Mouse (Mus musculus) limb, embryonic 15.5 days (tissue): ENCODE data around the gene Maml1. TPM values are rescaled to one million over a fixed set of nuclear protein-coding genes. Genes with fewer than 3 reads are reported as not detected.

ENCODE experiments used
- ATAC-seq: fragments of 200-750 bp; cut with Nextera tagmentation; 2 replicates; pipeline ENCODE4 v1.8.0; 2017; ENCODE audit warnings: low read depth, moderate TSS enrichment; ENCODE audit not compliant: insufficient number of reproducible peaks, low FRiP score, low TSS enrichment
- H3K27ac ChIP-seq: fragments of 300-500 bp; sonication (generic); 2 replicates; pipeline ENCODE4 v1.5.1; 2015; ENCODE audit warnings: moderate library complexity, mild to moderate bottlenecking, inconsistent platforms
- H3K27me3 ChIP-seq: fragments of 300-500 bp; sonication (generic); 2 replicates; pipeline ENCODE4 v1.6.1; 2015; ENCODE audit warnings: inconsistent platforms
- H3K36me3 ChIP-seq: fragments of 300-500 bp; sonication (generic); 2 replicates; pipeline ENCODE4 v1.6.1; 2015; ENCODE audit warnings: inconsistent platforms
- H3K4me1 ChIP-seq: fragments of 300-500 bp; sonication (generic); 2 replicates; pipeline ENCODE4 v1.6.1; 2015; ENCODE audit warnings: inconsistent platforms
- H3K4me2 ChIP-seq: fragments of 300-500 bp; sonication (generic); 2 replicates; pipeline ENCODE4 v1.6.1; 2015; ENCODE audit warnings: mild to moderate bottlenecking, inconsistent platforms
- H3K4me3 ChIP-seq: fragments of 300-500 bp; sonication (generic); 2 replicates; pipeline ENCODE4 v1.5.1; 2015; ENCODE audit warnings: mild to moderate bottlenecking, inconsistent platforms
- H3K9ac ChIP-seq: fragments of 300-500 bp; sonication (generic); 2 replicates; pipeline ENCODE4 v1.6.1; 2015; ENCODE audit warnings: inconsistent platforms
- H3K9me3 ChIP-seq: fragments of 300-500 bp; sonication (generic); 2 replicates; pipeline ENCODE4 v1.6.1; 2016; ENCODE audit warnings: inconsistent platforms
- WGBS: fragments of 180-500 bp; shearing (Covaris S2); methylation state at CpG from one replicate; pipeline ENCODE4 v1.1.7; 2015; 5-methylcytosine and 5-hydroxymethylcytosine counted together
- polyA plus RNA-seq: library from polyadenylated mRNA; unstranded; fragments of >200 nt; fragmentation: Nextera tagmentation; extraction: Ambion mirVana; gene quantifications from 2 replicates; pipeline ENCODE4 v1.2.1, GENCODE M21; 2015

Maml1 gene
- polyA plus RNA-seq, 1 experiment from 2014 or later: 6.1 TPM

DNA sequence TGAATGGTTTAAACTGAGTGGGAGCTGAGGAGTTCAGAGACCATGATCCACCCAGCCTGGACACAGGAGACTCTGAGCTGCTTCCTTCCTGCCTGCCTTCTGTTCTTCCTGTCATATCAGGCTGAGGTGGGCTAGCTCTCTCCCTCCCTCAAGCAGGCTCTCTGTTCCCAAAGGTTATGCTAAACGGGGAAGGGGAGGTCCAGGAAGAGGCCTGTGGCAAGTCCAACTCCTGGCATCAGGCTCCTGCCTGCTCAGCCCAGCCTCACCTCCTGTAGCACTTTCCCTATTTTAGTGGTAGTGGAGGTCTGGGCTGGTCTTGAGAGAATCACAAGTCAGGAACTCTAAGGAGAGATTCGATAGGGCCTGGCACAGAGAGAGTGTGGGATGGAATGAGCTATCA is 65.7 kb downstream of the Maml1 start:
- Histone ChIP-seq H3K4me1 (peaks cover 61% of the 10 kb centered on the region), H3K27ac (peak overlapping the region; percentile 80; the same call in 1 of the 2 replicates), H3K9ac (peak overlapping the region; percentile 93), H3K36me3 (no peaks in the 10 kb centered on the region), H3K4me2 (peak overlapping the region; percentile 94), H3K27me3 (peaks cover 6% of the 10 kb centered on the region; the same call in 1 of the 2 replicates), H3K9me3 (no peaks in the 10 kb centered on the region), H3K4me3 (peak overlapping the region; percentile 85)
- 35% methylated on average over 2 of the region's 2 CpGs for WGBS
- no peak for ATAC-seq

DNA sequence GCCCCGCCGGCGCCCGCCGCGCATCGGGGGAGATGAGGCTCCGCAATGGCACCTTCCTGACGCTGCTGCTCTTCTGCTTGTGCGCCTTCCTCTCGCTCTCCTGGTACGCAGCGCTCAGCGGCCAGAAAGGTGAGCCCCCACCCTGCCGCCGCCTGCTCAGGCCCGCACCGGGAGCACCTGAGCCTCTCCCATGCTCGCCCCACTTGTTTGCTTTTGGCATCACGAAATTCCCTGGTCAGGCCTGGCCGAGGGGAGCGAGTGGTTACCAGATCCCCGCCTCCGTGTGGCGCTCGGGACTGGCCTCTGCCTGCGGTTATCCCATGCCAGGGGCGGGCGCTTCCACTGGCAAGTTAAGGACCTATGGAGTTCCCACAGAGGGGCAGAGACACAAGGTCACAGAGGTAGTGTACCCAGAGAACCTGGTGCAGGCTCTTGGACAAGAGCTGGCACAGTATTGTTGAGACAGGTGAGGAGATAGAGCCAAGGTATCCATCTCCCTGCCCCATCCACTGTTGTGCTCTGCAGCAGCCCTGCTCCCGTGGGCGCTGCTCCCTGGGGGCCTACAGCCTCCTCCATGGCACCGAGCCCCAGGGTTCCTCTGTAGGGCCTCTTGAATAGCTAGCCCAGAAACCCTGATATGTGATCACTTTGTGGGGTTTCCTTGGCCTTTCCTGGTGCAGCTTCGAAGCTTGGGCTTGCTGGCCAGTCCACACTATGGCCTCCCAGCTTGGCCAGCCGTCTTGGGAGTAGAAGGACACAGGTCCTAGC is 66.3 kb downstream of the Maml1 start:
- H3K27ac ChIP-seq: peak overlapping the region; percentile 80
- H3K9ac ChIP-seq: peak overlapping the region; percentile 93
- H3K4me2 ChIP-seq: peak overlapping the region; percentile 94
- H3K27me3 ChIP-seq: peaks cover 3% of the 10 kb centered on the region; the same call in 1 of the 2 replicates
- no peak for ATAC-seq
- H3K36me3 ChIP-seq: no peaks in the 10 kb centered on the region
- WGBS: 3% methylated on average over 34 of the region's 34 CpGs
- H3K4me3 ChIP-seq: peak overlapping the region; percentile 85
- H3K9me3 ChIP-seq: no peaks in the 10 kb centered on the region
- peaks cover 57% of the 10 kb centered on the region for H3K4me1 ChIP-seq

DNA sequence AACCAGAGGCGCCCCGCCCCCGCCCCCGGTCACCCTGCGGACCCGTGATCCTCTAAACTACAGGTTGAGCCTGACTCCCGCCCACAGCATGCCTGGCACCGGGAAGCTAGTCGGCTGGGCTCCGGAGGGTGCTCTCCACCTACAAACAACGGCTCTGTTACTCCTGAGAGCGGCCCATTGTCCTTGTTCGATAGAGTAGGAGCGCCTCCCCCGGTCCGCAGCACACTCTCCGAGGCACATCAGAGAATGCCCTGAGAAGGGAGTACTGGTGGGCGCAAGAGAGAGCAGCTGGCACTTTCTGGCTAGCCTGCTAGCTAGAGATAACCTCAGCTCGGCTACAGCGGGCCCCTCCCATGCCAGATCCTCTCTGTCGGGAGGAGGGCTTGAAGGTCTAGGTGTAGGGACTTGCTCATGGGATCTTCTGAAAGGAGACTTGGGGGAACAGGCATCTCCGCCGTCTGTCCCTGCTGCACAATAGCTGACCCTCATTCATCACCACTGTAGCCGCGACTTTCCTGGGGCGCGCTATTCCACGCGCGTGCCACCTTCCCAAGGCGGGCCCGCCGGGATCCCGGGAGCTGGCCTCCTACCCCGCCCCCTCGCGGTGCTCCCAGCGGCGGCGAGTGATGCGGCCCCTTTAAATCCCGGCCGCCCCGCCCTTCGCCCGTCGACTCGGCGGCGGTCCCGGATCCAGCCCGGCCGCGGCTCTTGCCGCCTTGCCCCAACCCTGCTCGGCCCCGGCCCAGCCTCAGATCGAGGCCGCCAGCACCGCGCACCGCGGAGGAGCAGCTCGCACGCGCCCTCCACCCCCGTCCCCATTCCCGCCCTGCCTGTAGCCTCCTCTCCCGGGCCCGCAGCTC is 67.2 kb downstream of the Maml1 start:
- ATAC-seq: peak; percentile 77
- H3K4me2 ChIP-seq: peak overlapping the region; percentile 94
- H3K4me3 ChIP-seq: peak overlapping the region; percentile 85
- H3K9me3 ChIP-seq: no peaks in the 10 kb centered on the region
- no peaks in the 10 kb centered on the region for H3K27me3 ChIP-seq
- 1% methylated on average over 66 of the region's 70 CpGs for WGBS
- H3K36me3 ChIP-seq: no peaks in the 10 kb centered on the region
- H3K9ac ChIP-seq: peak overlapping the region; percentile 93
- H3K4me1 ChIP-seq: peaks cover 49% of the 10 kb centered on the region
- H3K27ac ChIP-seq: peak overlapping the region; percentile 80

DNA sequence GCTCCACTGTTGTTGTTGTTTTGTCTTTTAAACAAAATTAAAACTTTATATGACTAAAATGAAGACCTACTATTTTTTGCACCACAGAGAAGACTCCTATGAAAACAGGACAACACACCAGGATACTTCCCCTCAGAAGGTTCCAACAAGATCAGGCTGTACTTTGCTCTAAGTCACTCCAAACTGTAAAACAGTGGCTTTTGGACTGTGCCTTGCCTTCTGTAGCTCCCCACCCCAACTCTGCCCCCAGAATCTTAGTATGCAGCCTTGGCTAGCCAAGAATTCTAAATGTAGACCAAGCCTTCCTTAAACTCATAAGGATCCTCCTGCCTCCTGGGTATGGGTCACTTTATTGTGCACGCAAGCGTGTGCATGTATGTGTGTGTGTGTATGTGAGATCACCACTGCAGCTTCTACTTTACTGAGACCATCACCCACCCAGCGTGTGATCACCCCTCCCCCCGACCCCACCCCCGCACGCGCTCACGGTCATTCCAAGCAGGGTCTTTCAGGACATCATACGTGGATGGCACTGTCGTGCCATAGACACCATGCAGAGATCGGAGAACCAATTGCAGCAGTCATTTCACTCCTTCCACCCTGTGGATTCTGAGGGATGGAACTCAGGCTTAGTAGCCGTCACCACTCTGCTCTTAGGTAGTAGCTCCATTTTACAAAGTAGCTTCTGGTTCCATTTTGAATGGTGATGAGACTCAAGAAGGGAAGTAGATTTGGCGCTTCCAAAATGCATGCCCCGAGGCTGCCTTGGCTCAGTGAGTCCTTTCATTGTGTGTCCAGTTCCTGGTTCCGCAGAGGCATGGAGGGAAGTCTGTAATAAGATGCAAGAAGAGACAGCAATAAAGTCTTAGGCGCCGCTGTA is 68.1 kb downstream of the Maml1 start:
- Histone ChIP-seq H3K4me1 (peaks cover 43% of the 10 kb centered on the region), H3K4me2 (peak overlapping the region; percentile 94), H3K36me3 (no peaks in the 10 kb centered on the region), H3K27me3 (no peaks in the 10 kb centered on the region), H3K9me3 (no peaks in the 10 kb centered on the region), H3K9ac (peak overlapping the region; percentile 93), H3K4me3 (peak overlapping the region; percentile 85), H3K27ac (peak overlapping the region; percentile 80)
- 7% methylated on average over 17 of the region's 17 CpGs for WGBS
- no peak for ATAC-seq

DNA sequence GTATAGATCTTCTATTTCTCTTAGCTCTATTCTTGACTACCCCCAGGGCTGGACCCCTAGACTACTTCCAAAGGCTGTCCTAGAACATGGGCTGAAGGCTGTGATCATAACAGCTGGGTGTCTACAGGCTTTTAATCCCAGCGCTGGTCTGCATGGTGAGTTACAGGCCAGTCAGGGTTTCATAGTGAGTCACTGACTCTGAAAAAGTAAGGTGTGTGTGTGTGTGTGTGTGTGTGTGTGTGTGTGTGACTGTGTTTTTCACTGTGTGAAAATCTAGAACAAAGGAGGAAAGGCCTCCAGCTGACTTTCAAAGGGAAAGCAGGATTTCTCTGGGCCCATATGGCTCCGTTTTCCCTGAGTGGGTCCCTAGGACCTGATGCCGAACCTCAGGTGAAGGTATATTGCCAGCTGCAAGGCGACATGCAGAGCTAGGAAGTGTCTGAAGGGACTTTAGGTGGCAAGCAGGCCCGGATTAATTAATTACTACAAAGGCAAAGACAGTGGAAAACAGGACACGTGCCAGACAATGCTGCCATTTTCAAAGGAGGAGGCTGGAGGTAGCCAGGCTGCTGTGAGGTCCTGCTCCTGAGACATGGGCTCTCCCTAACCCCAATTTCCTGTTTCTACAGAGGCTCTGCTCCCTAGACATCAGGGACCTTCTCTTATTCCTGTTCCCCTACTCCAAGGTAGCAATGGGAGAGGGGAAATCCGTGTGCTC is 69.4 kb downstream of the Maml1 start:
- no peaks in the 10 kb centered on the region for H3K36me3 ChIP-seq
- ATAC-seq: no peak
- H3K4me1 ChIP-seq: peaks cover 30% of the 10 kb centered on the region
- no peak overlapping the region for H3K27ac ChIP-seq
- no peak overlapping the region for H3K4me2 ChIP-seq
- H3K9me3 ChIP-seq: no peaks in the 10 kb centered on the region
- no peaks in the 10 kb centered on the region for H3K27me3 ChIP-seq
- 55% methylated on average over 7 of the region's 7 CpGs for WGBS
- H3K9ac ChIP-seq: no peak overlapping the region
- H3K4me3 ChIP-seq: no peak overlapping the region

DNA sequence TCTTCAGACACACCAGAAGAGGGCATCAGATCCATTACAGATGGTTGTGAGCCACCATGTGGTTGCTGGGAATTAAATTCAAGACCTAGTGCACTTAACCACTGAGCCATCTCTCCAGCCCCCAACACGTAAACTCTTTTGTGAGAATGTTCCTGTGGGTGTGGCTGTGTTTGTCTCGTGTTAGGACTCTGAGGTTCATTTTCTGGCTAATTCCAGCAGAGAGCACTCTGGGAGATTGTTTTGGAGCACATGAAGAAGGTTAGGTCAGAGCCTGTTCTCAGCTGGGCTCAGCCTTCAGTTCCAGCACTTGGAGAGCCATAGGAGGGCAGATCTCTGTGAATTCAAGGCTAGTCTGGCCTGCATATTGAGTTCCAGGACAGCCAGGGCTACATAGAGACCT is 72.3 kb downstream of the Maml1 start:
- Histone ChIP-seq H3K4me2 (no peak overlapping the region), H3K9me3 (no peaks in the 10 kb centered on the region), H3K27me3 (no peaks in the 10 kb centered on the region), H3K4me1 (peaks cover 22% of the 10 kb centered on the region), H3K9ac (no peak overlapping the region), H3K36me3 (no peaks in the 10 kb centered on the region), H3K4me3 (no peak overlapping the region), H3K27ac (no peak overlapping the region)
- 28% methylated on average over 2 of the region's 2 CpGs for WGBS
- no peak for ATAC-seq

DNA sequence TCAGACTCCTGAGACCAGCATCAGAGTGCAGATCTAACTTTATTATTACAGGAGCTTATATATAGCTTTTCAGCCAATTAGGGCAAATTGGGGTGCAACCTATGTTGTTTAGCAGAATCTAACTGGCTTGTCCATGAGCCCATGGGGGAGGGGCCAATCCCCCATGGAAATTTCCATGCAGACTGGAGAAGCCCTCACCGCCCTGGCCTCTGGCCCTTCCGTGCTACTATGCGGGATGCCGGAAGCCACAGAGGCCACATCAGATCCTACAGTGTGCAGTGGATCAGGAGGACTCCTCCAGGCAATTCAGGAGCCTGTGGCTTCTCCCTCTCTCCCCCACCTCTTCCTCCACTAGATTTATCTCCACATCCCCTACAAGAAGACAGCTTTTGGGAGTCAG is 74.3 kb downstream of the Maml1 start:
- ATAC-seq: no peak
- H3K27ac ChIP-seq: no peak overlapping the region
- H3K4me1 ChIP-seq: peaks cover 14% of the 10 kb centered on the region
- WGBS: 57% methylated on average over 4 of the region's 4 CpGs
- H3K36me3 ChIP-seq: no peaks in the 10 kb centered on the region
- no peak overlapping the region for H3K9ac ChIP-seq
- H3K4me2 ChIP-seq: no peak overlapping the region
- H3K4me3 ChIP-seq: no peak overlapping the region
- no peaks in the 10 kb centered on the region for H3K27me3 ChIP-seq
- no peaks in the 10 kb centered on the region for H3K9me3 ChIP-seq

DNA sequence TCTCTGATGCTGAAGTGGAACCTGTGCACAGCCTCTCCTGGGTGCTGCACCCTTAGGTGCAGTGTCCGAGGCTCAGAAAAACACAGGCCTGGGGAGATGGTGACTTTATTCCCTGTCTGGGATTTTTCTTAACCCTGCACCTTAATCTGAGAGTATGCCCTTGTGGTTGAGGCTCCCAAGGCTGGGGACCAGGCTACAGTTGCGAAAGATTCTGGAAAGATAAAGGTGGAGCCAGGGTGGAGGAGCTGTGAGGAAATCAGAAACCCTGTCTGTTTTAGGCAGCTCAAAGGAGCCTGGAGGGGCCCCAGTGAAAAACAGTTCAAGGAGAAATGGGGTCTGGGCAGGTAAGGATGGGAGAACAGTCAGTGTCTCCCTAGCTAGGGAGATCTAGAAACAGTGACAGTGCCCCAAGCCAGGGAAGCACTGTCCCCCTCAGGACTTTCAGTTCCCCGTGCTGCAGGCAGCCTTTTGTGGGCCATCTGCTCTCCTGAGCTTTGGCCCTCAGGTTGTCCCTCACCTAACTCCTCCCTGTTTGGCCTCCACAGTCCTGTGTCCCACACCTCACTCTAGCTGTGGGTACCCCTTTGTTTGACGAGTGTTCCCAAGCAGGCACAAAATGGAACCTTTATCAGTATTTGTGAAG is 75.3 kb downstream of the Maml1 start:
- H3K4me2 ChIP-seq: no peak overlapping the region
- no peak overlapping the region for H3K9ac ChIP-seq
- no peak overlapping the region for H3K4me3 ChIP-seq
- peaks cover 13% of the 10 kb centered on the region for H3K4me1 ChIP-seq
- no peaks in the 10 kb centered on the region for H3K36me3 ChIP-seq
- no peaks in the 10 kb centered on the region for H3K27me3 ChIP-seq
- no peak for ATAC-seq
- no peaks in the 10 kb centered on the region for H3K9me3 ChIP-seq
- 74% methylated on average over 4 of the region's 4 CpGs for WGBS
- H3K27ac ChIP-seq: no peak overlapping the region

DNA sequence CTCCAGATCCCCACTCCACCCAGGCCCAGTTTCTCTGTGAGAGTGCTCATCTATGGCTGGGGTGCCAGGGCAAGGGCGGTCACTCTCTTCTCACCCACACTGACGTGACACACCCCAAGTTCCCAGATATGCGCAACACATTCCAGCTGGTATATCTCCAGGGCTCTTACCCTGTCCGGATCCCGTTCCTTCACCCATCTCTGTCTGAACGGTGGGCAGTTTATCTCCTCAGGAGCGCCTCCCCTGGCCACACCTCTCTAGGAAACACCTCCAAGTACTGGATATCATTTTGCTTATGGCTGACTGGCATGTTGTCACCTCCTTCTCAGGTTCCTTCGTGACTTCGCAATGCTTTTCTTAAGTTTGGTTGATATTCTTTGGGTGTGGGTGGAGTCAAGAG is 76.5 kb downstream of the Maml1 start:
- no peaks in the 10 kb centered on the region for H3K36me3 ChIP-seq
- no peak overlapping the region for H3K4me3 ChIP-seq
- H3K4me1 ChIP-seq: peaks cover 20% of the 10 kb centered on the region
- no peak overlapping the region for H3K27ac ChIP-seq
- no peaks in the 10 kb centered on the region for H3K9me3 ChIP-seq
- 0 out of 2 replicates have a peak overlapping the region, but pooled peaks have one; percentile 19 for H3K4me2 ChIP-seq
- no peak for ATAC-seq
- H3K27me3 ChIP-seq: no peaks in the 10 kb centered on the region
- H3K9ac ChIP-seq: no peak overlapping the region
- WGBS: 17% methylated on average over 9 of the region's 9 CpGs

DNA sequence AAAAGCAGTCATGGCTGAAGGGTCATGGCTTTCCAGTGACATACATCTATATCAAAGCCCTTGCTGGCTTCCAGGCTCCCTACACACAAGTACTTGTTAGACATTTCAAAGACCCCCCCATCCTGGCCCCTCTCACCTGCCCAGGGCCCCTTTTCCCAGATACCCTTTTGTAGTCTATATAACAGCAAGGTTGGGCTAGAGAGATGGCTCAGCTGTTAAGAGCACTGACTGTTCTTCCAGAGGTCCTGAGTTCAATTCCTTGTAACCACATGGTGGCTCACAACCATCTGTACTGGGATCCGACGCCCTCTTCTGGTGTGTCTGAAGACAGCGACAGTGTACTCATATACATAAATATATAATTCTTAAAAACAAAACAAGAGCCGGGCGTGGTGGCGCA is 77.5 kb downstream of the Maml1 start:
- no peak overlapping the region for H3K9ac ChIP-seq
- WGBS: 91% methylated on average over 6 of the region's 6 CpGs

More for the DNA sequence above, 77.5 kb downstream of the Maml1 start:
- Histone ChIP-seq H3K27ac (no peak overlapping the region), H3K4me2 (no peak overlapping the region), H3K4me3 (no peak overlapping the region), H3K36me3 (no peaks in the 10 kb centered on the region), H3K9me3 (no peaks in the 10 kb centered on the region), H3K27me3 (no peaks in the 10 kb centered on the region), H3K4me1 (peaks cover 20% of the 10 kb centered on the region)
- ATAC-seq: no peak
